Mouse (Mus musculus) hindbrain, embryonic 10.5 days (tissue): ENCODE measurements at regions not wholly inside any gene's neighbourhood (a gene's known extent, or its start where the extent isn't known, plus 50 kb on each side); places are given as distances from the start of the nearest gene placed in this dataset.

Source experiments
- DNase-seq: peaks from one replicate; pipeline ENCODE4 v3.0.0-alpha.2; 2017; ENCODE audit warnings: low spot score
- H3K27ac ChIP-seq: fragments of 300-500 bp; sonication (generic); 2 replicates; pipeline ENCODE4 v1.5.1; 2016; ENCODE audit warnings: mild to moderate bottlenecking, moderate library complexity
- H3K27me3 ChIP-seq: fragments of 300-500 bp; sonication (generic); 2 replicates; pipeline ENCODE4 v1.6.1; 2016; ENCODE audit warnings: mild to moderate bottlenecking; ENCODE audit not compliant: poor library complexity, insufficient read depth, severe bottlenecking
- H3K36me3 ChIP-seq: fragments of 300-500 bp; sonication (generic); 2 replicates; pipeline ENCODE4 v1.6.1; 2016; ENCODE audit warnings: mild to moderate bottlenecking, moderate library complexity
- H3K4me1 ChIP-seq: fragments of 300-500 bp; sonication (generic); replicated peaks from 2 replicates; pipeline ENCODE4 v1.6.1; 2016; ENCODE audit warnings: mild to moderate bottlenecking
- H3K4me3 ChIP-seq: fragments of 300-500 bp; sonication (generic); 2 replicates; pipeline ENCODE4 v1.5.1; 2016; ENCODE audit warnings: mild to moderate bottlenecking, moderate library complexity
- H3K9me3 ChIP-seq: fragments of 300-500 bp; sonication (generic); 2 replicates; pipeline ENCODE4 v1.6.1; 2016; ENCODE audit warnings: mild to moderate bottlenecking, moderate library complexity
- WGBS: fragments of 180-500 bp; shearing (Covaris S2); methylation state at CpG from one replicate; pipeline ENCODE4 v1.1.7; 2016; 5-methylcytosine and 5-hydroxymethylcytosine counted together

DNA sequence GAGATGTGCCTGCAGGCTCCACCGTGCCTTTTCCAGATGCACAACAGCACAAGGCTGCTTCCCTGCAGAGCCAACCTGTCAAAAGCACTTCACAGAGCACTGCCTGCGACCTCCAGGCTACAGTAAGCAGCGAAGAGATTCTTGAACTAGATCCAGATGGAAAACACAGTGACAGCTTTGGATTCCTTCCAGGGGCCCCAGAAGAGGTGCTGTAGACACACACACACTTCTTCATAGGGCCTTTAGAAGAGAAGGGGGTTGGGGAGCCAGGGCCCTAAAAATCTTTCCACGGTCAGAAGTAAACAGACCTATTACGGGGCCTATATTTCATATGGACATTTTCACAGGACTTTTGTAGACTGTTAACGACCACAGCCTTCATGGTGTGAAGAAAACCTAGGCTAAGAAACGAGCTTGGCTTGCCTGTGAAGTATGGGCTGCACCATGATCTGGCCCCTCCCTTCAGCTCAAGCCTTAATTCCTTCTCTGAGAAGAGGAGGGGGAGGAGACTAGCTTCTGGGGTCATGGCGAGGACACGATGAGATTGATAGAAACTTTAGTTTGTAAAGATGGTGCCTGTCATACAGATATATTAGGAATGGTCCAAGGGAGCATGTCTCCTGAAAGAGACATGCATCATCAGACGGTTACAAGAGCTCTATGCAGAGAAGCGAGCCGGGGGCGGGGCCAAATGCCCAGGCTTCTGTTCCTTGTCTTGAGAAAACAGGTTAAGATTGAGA is 131.1 kb upstream of the Gas1 start:
- 71% methylated on average over 13 of the region's 13 CpGs for WGBS
- Histone ChIP-seq H3K9me3 (no peaks in the 10 kb centered on the region), H3K4me1 (0 out of 2 replicates have a peak, but pooled peaks cover 7% of the 10 kb centered on the region), H3K36me3 (no peaks in the 10 kb centered on the region), H3K4me3 (no peak overlapping the region), H3K27ac (no peak overlapping the region), H3K27me3 (no peaks in the 10 kb centered on the region)
- peak; percentile 16 for DNase-seq

DNA sequence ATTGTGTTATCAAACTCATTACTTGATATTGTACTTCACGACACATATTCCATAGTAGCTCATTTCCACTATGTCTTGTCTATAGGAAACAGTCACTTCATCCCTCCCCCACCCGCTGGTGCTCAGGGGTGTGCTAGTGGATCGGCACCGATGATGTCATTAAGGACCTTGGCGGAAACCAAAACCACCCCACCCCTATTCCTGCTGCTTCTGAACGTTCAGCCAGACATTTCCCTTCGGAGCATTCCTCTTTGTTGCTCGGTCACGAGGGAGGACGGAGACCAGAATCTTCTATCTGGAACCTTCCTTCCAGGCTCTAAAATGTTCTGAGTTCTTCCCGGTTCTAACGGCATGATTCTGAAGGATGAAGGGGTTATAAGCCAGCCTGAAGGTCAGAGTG is 132.3 kb upstream of the Gas1 start:
- H3K27me3 ChIP-seq: no peaks in the 10 kb centered on the region
- 0 out of 2 replicates have a peak, but pooled peaks cover 7% of the 10 kb centered on the region for H3K4me1 ChIP-seq
- H3K27ac ChIP-seq: no peak overlapping the region
- no peaks in the 10 kb centered on the region for H3K36me3 ChIP-seq
- no peaks in the 10 kb centered on the region for H3K9me3 ChIP-seq
- no peak overlapping the region for H3K4me3 ChIP-seq
- no peak for DNase-seq
- WGBS: 93% methylated on average over 12 of the region's 12 CpGs

GRCm38 (mm10) chr13:60309926-60310325 is 132.8 kb upstream of the Gas1 start:
- WGBS: 92% methylated on average over 4 of the region's 4 CpGs
- Histone ChIP-seq H3K36me3 (no peaks in the 10 kb centered on the region), H3K27me3 (no peaks in the 10 kb centered on the region), H3K4me1 (0 out of 2 replicates have a peak, but pooled peaks cover 7% of the 10 kb centered on the region), H3K9me3 (no peaks in the 10 kb centered on the region), H3K4me3 (no peak overlapping the region), H3K27ac (no peak overlapping the region)
- no peak for DNase-seq

DNA sequence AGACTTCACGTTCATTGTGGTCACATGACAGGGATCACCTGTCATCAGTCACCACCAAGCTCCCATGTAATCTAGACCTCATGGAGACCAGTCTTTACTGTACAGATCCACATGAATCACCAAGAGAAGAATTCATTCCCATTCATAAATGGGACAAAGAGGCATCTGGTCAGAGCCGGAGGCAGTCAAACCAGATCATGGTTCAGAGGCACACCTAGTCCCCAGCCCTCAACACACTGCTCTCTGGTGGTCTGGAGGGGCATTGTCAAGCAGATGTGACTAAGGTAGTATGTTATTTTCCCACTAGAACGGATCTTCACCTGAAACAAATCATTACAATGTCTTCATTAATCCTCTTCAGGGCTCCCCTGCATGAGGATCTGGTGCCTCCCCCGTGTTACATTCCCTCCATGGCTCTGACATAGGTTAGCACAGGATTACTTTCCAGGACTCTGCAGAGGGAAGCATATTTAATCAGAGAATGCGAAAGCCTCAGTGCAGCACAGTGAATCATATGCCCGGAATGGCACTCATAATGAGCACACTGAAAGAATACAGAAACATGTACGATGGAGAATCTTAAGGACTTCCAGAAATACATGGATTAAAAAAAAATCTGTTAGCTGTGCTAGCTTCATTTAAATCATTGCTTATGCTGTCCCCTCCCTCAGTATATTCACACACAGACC is 135.4 kb upstream of the Gas1 start:
- H3K36me3 ChIP-seq: no peaks in the 10 kb centered on the region
- WGBS: 82% methylated on average over 7 of the region's 7 CpGs

GRCm38 (mm10) chr13:60318436-60319020 is 141.4 kb upstream of the Gas1 start:
- Histone ChIP-seq H3K9me3 (no peaks in the 10 kb centered on the region), H3K4me3 (no peak overlapping the region), H3K36me3 (no peaks in the 10 kb centered on the region), H3K4me1 (no peaks in the 10 kb centered on the region), H3K27me3 (no peaks in the 10 kb centered on the region), H3K27ac (no peak overlapping the region)
- WGBS: 83% methylated on average over 8 of the region's 8 CpGs
- DNase-seq: no peak

More for the DNA sequence above, 135.4 kb upstream of the Gas1 start:
- Histone ChIP-seq H3K9me3 (no peaks in the 10 kb centered on the region), H3K27ac (no peak overlapping the region), H3K27me3 (no peaks in the 10 kb centered on the region), H3K4me1 (0 out of 2 replicates have a peak, but pooled peaks cover 7% of the 10 kb centered on the region), H3K4me3 (no peak overlapping the region)
- no peak for DNase-seq

DNA sequence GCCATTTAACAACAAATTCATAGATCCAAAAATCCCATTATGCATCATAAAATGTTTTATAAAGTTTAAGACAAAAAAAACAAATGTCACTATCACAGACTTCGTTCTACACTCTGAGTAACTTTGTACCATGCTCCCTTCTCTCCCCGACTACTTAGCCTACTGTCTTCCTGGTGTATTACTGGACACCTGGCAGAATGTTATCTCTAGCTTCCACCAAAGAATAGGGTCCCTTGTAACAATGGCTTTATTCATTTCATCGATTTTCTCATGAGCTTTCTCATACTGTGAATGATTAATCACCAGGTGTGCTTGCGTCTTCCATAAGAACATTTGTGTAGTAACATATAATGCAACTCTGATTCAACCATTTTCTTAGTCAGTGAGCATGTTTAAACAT is 142.1 kb upstream of the Gas1 start:
- no peaks in the 10 kb centered on the region for H3K36me3 ChIP-seq
- no peaks in the 10 kb centered on the region for H3K27me3 ChIP-seq
- H3K27ac ChIP-seq: no peak overlapping the region
- 85% methylated on average over 4 of the region's 4 CpGs for WGBS
- DNase-seq: no peak
- H3K4me1 ChIP-seq: no peaks in the 10 kb centered on the region
- H3K4me3 ChIP-seq: no peak overlapping the region
- no peaks in the 10 kb centered on the region for H3K9me3 ChIP-seq

DNA sequence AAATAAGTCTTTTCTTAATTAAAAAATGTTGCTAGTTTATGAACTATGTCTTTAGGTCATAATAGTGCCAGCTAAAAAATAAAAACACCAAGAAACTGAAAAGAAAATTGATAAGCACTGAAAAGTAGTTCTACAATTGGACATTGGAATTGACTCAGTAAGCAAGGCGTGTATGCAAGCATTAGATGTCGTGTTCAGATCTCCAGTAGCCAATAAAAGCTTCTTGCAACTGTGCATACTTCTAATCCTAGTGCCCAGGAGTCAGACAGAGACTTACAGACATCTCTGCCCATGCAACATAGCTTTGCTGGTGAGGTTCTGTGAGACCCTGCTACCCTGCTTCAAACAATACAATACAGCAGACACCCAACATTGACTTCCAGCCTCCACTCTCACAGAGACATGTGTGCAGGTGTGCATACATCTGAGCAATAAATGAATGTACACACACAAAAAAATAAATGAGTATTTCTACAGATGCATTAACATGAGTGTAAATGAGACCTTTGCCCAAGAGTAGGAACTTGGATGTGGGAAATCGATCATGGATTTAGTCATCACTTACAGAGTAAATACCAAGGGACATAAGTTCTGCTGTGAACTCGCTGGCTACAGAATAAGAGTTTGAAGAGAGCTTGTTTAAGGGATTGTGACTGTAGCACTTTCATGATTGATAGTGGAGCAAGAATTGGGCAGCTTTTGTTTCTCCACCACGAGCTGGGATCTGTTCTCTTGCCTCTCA is 142.9 kb upstream of the Gas1 start:
- H3K4me1 ChIP-seq: no peaks in the 10 kb centered on the region
- no peaks in the 10 kb centered on the region for H3K9me3 ChIP-seq
- no peak overlapping the region for H3K4me3 ChIP-seq
- no peaks in the 10 kb centered on the region for H3K27me3 ChIP-seq
- no peak overlapping the region for H3K27ac ChIP-seq
- no peaks in the 10 kb centered on the region for H3K36me3 ChIP-seq
- DNase-seq: no peak
- WGBS: 74% methylated on average over 5 of the region's 5 CpGs

DNA sequence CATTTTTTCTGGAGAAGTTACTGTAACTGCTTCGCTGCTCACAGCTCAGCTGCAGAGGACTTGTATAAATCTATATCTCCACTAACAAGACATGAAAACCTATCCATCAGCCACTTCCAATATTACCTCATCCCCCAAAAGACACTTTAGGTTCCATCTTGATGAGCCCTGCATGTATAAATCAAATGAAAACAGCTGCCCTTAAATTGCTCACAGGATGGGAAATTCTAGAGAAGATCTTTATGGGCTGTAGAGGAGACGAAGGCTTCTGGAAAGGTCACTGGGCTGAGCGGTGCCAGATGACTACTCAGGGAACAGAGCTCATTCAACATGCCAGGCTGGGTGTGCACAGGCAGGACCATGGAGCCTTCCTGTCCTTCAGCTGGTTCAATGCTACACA is 145.4 kb upstream of the Gas1 start:
- DNase-seq: no peak
- Histone ChIP-seq H3K4me1 (no peaks in the 10 kb centered on the region), H3K36me3 (no peaks in the 10 kb centered on the region), H3K27me3 (no peaks in the 10 kb centered on the region), H3K27ac (no peak overlapping the region), H3K4me3 (no peak overlapping the region), H3K9me3 (0 out of 2 replicates have a peak, but pooled peaks cover 5% of the 10 kb centered on the region)
- 82% methylated on average over 3 of the region's 3 CpGs for WGBS

- H3K4me1 ChIP-seq: no peaks in the 10 kb centered on the region
- H3K27me3 ChIP-seq: no peaks in the 10 kb centered on the region
- DNase-seq: no peak
- no peak overlapping the region for H3K27ac ChIP-seq
- H3K9me3 ChIP-seq: 0 out of 2 replicates have a peak, but pooled peaks cover 8% of the 10 kb centered on the region
- H3K4me3 ChIP-seq: no peak overlapping the region
- WGBS: 82% methylated on average over 9 of the region's 9 CpGs
- no peaks in the 10 kb centered on the region for H3K36me3 ChIP-seq
Observed at GRCm38 (mm10) chr13:60330475-60331258, 153.5 kb upstream of the Gas1 start.

DNA sequence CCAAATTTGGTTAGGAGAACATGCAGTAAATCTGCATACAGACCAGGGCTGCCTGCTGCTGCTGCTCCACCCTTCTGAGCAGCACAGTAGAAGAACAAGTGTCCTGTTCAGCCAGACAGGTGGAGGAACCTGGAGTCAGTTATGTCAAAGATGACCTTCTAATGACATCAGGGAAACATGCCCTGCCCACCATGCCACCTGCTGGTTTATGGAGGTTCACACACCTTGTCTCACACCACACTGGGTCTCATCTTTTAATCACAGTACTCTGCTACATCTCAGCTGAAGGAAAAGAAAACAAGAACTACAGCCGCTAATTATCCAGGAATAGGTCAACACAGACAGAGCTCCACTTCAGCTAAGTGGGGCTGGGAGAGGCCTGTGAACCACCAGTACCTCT is 159.0 kb upstream of the Gas1 start:
- WGBS: 71% methylated on average over 1 of the region's 1 CpGs

GRCm38 (mm10) chr13:60337383-60337782 is 160.2 kb upstream of the Gas1 start:
- Histone ChIP-seq H3K36me3 (no peaks in the 10 kb centered on the region), H3K27me3 (no peaks in the 10 kb centered on the region), H3K4me3 (no peak overlapping the region), H3K27ac (peak overlapping the region; percentile 40; the same call in 1 of the 2 replicates), H3K9me3 (no peaks in the 10 kb centered on the region), H3K4me1 (peaks cover 18% of the 10 kb centered on the region)
- DNase-seq: peak; percentile 42
- 56% methylated on average over 2 of the region's 2 CpGs for WGBS

More for the DNA sequence above, 159.0 kb upstream of the Gas1 start:
- Histone ChIP-seq H3K27me3 (no peaks in the 10 kb centered on the region), H3K4me1 (peaks cover 18% of the 10 kb centered on the region), H3K4me3 (no peak overlapping the region), H3K9me3 (no peaks in the 10 kb centered on the region), H3K27ac (0 out of 2 replicates have a peak overlapping the region, but pooled peaks have one; percentile 1), H3K36me3 (no peaks in the 10 kb centered on the region)
- no peak for DNase-seq

GRCm38 (mm10) chr13:60338107-60338506 is 160.9 kb upstream of the Gas1 start:
- Histone ChIP-seq H3K36me3 (no peaks in the 10 kb centered on the region), H3K4me1 (peaks cover 18% of the 10 kb centered on the region), H3K27ac (peak overlapping the region; percentile 40; the same call in 1 of the 2 replicates), H3K9me3 (no peaks in the 10 kb centered on the region), H3K27me3 (no peaks in the 10 kb centered on the region), H3K4me3 (no peak overlapping the region)
- no peak for DNase-seq
- WGBS: 84% methylated on average over 8 of the region's 8 CpGs
